Mouse (Mus musculus): Measurements from ENCODE around the gene Ssh2. TPM values are rescaled to one million over a fixed set of nuclear protein-coding genes. Genes with fewer than 3 reads are reported as not detected.

Gene Ssh2
- total RNA-seq, 1 experiment = 7.7 TPM

GRCm38 (mm10) chr11:77364376-77364775 lies 148.3 kb downstream of the Ssh2 start:
- no peak for DNase-seq (ENCODE audit: low read depth, low spot score)
- Histone ChIP-seq H3K27ac (ENCODE audit: insufficient read depth, low read depth, low read length, poor library complexity, severe bottlenecking) (no peak overlapping the region), H3K9ac (ENCODE audit: insufficient read depth, low read depth, low read length, poor library complexity, severe bottlenecking) (no peak overlapping the region), H3K4me1 (ENCODE audit: control insufficient read depth in 2 of 2, insufficient read depth in 2 of 2, low read length in 2 of 2, poor library complexity in 1 of 2) (no peaks in the 10 kb centered on the region), H3K36me3 (ENCODE audit: control insufficient read depth, insufficient read depth, low read length, poor library complexity, severe bottlenecking) (no peaks in the 10 kb centered on the region), H3K4me3 (ENCODE audit: insufficient read depth in 1 of 2, low read depth in 1 of 2, low read length in 2 of 2, poor library complexity in 1 of 2, severe bottlenecking in 1 of 2) (no peak overlapping the region), H3K9me3 (ENCODE audit: control insufficient read depth, insufficient read depth, low read depth, low read length) (no peaks in the 10 kb centered on the region)
- TF ChIP-seq CHD2 (IDR thresholded peaks at IDR 0.05; ENCODE audit: low read depth, low read length) (no peak), MAFK (IDR thresholded peaks at IDR 0.05; ENCODE audit: insufficient read depth, low read depth, low read length) (no peak), HCFC1 (IDR thresholded peaks at IDR 0.05; ENCODE audit: borderline replicate concordance, insufficient read depth, low read length) (no peak), ZNF384 (IDR thresholded peaks at IDR 0.05; ENCODE audit: low read depth, low read length) (no peak), ZC3H11A (IDR thresholded peaks at IDR 0.05; ENCODE audit: borderline replicate concordance, low read depth, low read length) (no peak)
- in situ Hi-C loops (cut with MboI; ENCODE audit: low sequenced_read_pairs in 2 of 2, unreplicated experiment in 2 of 2) = no loop called here

- in situ Hi-C loops (cut with MboI; ENCODE audit: low sequenced_read_pairs in 2 of 2, unreplicated experiment in 2 of 2) = no loop called here
Measured at GRCm38 (mm10) chr11:77365706-77366386, 149.8 kb downstream of the Ssh2 start.

GRCm38 (mm10) chr11:77367541-77368270 lies 151.6 kb downstream of the Ssh2 start:
- H3K27ac ChIP-seq (ENCODE audit: insufficient read depth, low read depth, low read length, poor library complexity, severe bottlenecking) = no peak overlapping the region
- no peak overlapping the region for H3K4me3 ChIP-seq (ENCODE audit: insufficient read depth in 1 of 2, low read depth in 1 of 2, low read length in 2 of 2, poor library complexity in 1 of 2, severe bottlenecking in 1 of 2)
- in situ Hi-C loops (cut with MboI; ENCODE audit: low sequenced_read_pairs in 2 of 2, unreplicated experiment in 2 of 2) = no loop called here
- H3K9me3 ChIP-seq (ENCODE audit: control insufficient read depth, insufficient read depth, low read depth, low read length) = no peaks in the 10 kb centered on the region
- no peaks in the 10 kb centered on the region for H3K36me3 ChIP-seq (ENCODE audit: control insufficient read depth, insufficient read depth, low read length, poor library complexity, severe bottlenecking)
- H3K4me1 ChIP-seq (ENCODE audit: control insufficient read depth in 2 of 2, insufficient read depth in 2 of 2, low read length in 2 of 2, poor library complexity in 1 of 2) = no peaks in the 10 kb centered on the region
- TF ChIP-seq ZC3H11A (IDR thresholded peaks at IDR 0.05; ENCODE audit: borderline replicate concordance, low read depth, low read length) (no peak), ZNF384 (IDR thresholded peaks at IDR 0.05; ENCODE audit: low read depth, low read length) (no peak), HCFC1 (IDR thresholded peaks at IDR 0.05; ENCODE audit: borderline replicate concordance, insufficient read depth, low read length) (no peak), MAFK (IDR thresholded peaks at IDR 0.05; ENCODE audit: insufficient read depth, low read depth, low read length) (no peak), CHD2 (IDR thresholded peaks at IDR 0.05; ENCODE audit: low read depth, low read length) (no peak)
- DNase-seq (ENCODE audit: low read depth, low spot score) = no peak
- H3K9ac ChIP-seq (ENCODE audit: insufficient read depth, low read depth, low read length, poor library complexity, severe bottlenecking) = no peak overlapping the region

More at GRCm38 (mm10) chr11:77365706-77366386, 149.8 kb downstream of the Ssh2 start:
- Histone ChIP-seq H3K9me3 (ENCODE audit: control insufficient read depth, insufficient read depth, low read depth, low read length) (no peaks in the 10 kb centered on the region), H3K4me1 (ENCODE audit: control insufficient read depth in 2 of 2, insufficient read depth in 2 of 2, low read length in 2 of 2, poor library complexity in 1 of 2) (no peaks in the 10 kb centered on the region), H3K36me3 (ENCODE audit: control insufficient read depth, insufficient read depth, low read length, poor library complexity, severe bottlenecking) (no peaks in the 10 kb centered on the region), H3K4me3 (ENCODE audit: insufficient read depth in 1 of 2, low read depth in 1 of 2, low read length in 2 of 2, poor library complexity in 1 of 2, severe bottlenecking in 1 of 2) (no peak overlapping the region), H3K9ac (ENCODE audit: insufficient read depth, low read depth, low read length, poor library complexity, severe bottlenecking) (no peak overlapping the region), H3K27ac (ENCODE audit: insufficient read depth, low read depth, low read length, poor library complexity, severe bottlenecking) (no peak overlapping the region)
- peak; percentile 6 for DNase-seq (ENCODE audit: low read depth, low spot score)
- TF ChIP-seq ZC3H11A (IDR thresholded peaks at IDR 0.05; ENCODE audit: borderline replicate concordance, low read depth, low read length) (no peak), ZNF384 (IDR thresholded peaks at IDR 0.05; ENCODE audit: low read depth, low read length) (no peak), MAFK (IDR thresholded peaks at IDR 0.05; ENCODE audit: insufficient read depth, low read depth, low read length) (no peak), HCFC1 (IDR thresholded peaks at IDR 0.05; ENCODE audit: borderline replicate concordance, insufficient read depth, low read length) (no peak), CHD2 (IDR thresholded peaks at IDR 0.05; ENCODE audit: low read depth, low read length) (no peak)

- TF ChIP-seq ZNF384 (IDR thresholded peaks at IDR 0.05; ENCODE audit: low read depth, low read length) (no peak), CHD2 (IDR thresholded peaks at IDR 0.05; ENCODE audit: low read depth, low read length) (no peak), MAFK (IDR thresholded peaks at IDR 0.05; ENCODE audit: insufficient read depth, low read depth, low read length) (no peak), ZC3H11A (IDR thresholded peaks at IDR 0.05; ENCODE audit: borderline replicate concordance, low read depth, low read length) (no peak), HCFC1 (IDR thresholded peaks at IDR 0.05; ENCODE audit: borderline replicate concordance, insufficient read depth, low read length) (no peak)
- Histone ChIP-seq H3K4me1 (ENCODE audit: control insufficient read depth in 2 of 2, insufficient read depth in 2 of 2, low read length in 2 of 2, poor library complexity in 1 of 2) (no peaks in the 10 kb centered on the region), H3K9me3 (ENCODE audit: control insufficient read depth, insufficient read depth, low read depth, low read length) (no peaks in the 10 kb centered on the region), H3K9ac (ENCODE audit: insufficient read depth, low read depth, low read length, poor library complexity, severe bottlenecking) (no peak overlapping the region), H3K36me3 (ENCODE audit: control insufficient read depth, insufficient read depth, low read length, poor library complexity, severe bottlenecking) (no peaks in the 10 kb centered on the region), H3K4me3 (ENCODE audit: insufficient read depth in 1 of 2, low read depth in 1 of 2, low read length in 2 of 2, poor library complexity in 1 of 2, severe bottlenecking in 1 of 2) (no peak overlapping the region), H3K27ac (ENCODE audit: insufficient read depth, low read depth, low read length, poor library complexity, severe bottlenecking) (no peak overlapping the region)
- in situ Hi-C loops (cut with MboI; ENCODE audit: low sequenced_read_pairs in 2 of 2, unreplicated experiment in 2 of 2) = no loop called here
- no peak for DNase-seq (ENCODE audit: low read depth, low spot score)
Measured at GRCm38 (mm10) chr11:77369188-77369840, 153.2 kb downstream of the Ssh2 start.

Measured in ES-E14 (cell line).